Mouse (Mus musculus) hindlimb bud, embryonic 11.5 days (tissue): ENCODE measurements around the gene Zfp609.
"Not testable (repeated sequence)": the region's sequence is repeated elsewhere in the genome, so short reads cannot be mapped to it uniquely, and the experiment has no call there.

ENCODE experiments used
- DNase-seq: peaks from one replicate; pipeline ENCODE4 v3.0.0-alpha.2; 2012; ENCODE audit warnings: low read depth, low spot score; ENCODE audit errors: extremely low spot score

Gene Zfp609

GRCm38 (mm10) chr9:65818402-65818801 lies 9.0 kb downstream of the Zfp609 start:
- DNase-seq, result no peak

GRCm38 (mm10) chr9:65812841-65813240 lies 14.5 kb downstream of the Zfp609 start:
- no peak for DNase-seq

GRCm38 (mm10) chr9:65811784-65812183 lies 15.6 kb downstream of the Zfp609 start:
- DNase-seq, result no peak

GRCm38 (mm10) chr9:65807818-65808217 lies 19.5 kb downstream of the Zfp609 start:
- no peak for DNase-seq

- DNase-seq, result no peak
These were observed 20.1 kb downstream of the Zfp609 start for GRCm38 (mm10) chr9:65807251-65807650.

- DNase-seq, result no peak
These were observed 27.6 kb downstream of the Zfp609 start for GRCm38 (mm10) chr9:65799770-65800169.

GRCm38 (mm10) chr9:65795651-65796050 lies 31.7 kb downstream of the Zfp609 start:
- no peak for DNase-seq

GRCm38 (mm10) chr9:65794313-65794712 lies 33.1 kb downstream of the Zfp609 start:
- peak; percentile 41 for DNase-seq

GRCm38 (mm10) chr9:65793506-65793905 lies 33.9 kb downstream of the Zfp609 start:
- DNase-seq, result no peak

- DNase-seq, result no peak
These were observed 34.3 kb downstream of the Zfp609 start for GRCm38 (mm10) chr9:65793086-65793485.

- DNase-seq, result no peak
These were observed 35.5 kb downstream of the Zfp609 start for GRCm38 (mm10) chr9:65791846-65792245.

- no peak for DNase-seq
These were observed 36.3 kb downstream of the Zfp609 start for GRCm38 (mm10) chr9:65791106-65791505.

- DNase-seq, result no peak
These were observed 37.6 kb downstream of the Zfp609 start for GRCm38 (mm10) chr9:65789788-65790187.

GRCm38 (mm10) chr9:65788556-65788955 lies 38.8 kb downstream of the Zfp609 start:
- DNase-seq, result no peak

GRCm38 (mm10) chr9:65787829-65788344 lies 39.5 kb downstream of the Zfp609 start:
- DNase-seq, result no peak

- DNase-seq, result no peak
These were observed 40.2 kb downstream of the Zfp609 start for GRCm38 (mm10) chr9:65786885-65787787.

GRCm38 (mm10) chr9:65785772-65786368 lies 41.5 kb downstream of the Zfp609 start:
- DNase-seq, result no peak

- not testable (repeated sequence) for DNase-seq
These were observed 47.7 kb downstream of the Zfp609 start for GRCm38 (mm10) chr9:65779619-65780018.

GRCm38 (mm10) chr9:65776874-65777432 lies 50.4 kb downstream of the Zfp609 start:
- DNase-seq, result no peak

GRCm38 (mm10) chr9:65776137-65776872 lies 51.1 kb downstream of the Zfp609 start:
- no peak for DNase-seq

- no peak for DNase-seq
These were observed 53.6 kb downstream of the Zfp609 start for GRCm38 (mm10) chr9:65773783-65774182.
